ENCODE assay signal across 9 mouse cellular contexts in the genomic region with DNA sequence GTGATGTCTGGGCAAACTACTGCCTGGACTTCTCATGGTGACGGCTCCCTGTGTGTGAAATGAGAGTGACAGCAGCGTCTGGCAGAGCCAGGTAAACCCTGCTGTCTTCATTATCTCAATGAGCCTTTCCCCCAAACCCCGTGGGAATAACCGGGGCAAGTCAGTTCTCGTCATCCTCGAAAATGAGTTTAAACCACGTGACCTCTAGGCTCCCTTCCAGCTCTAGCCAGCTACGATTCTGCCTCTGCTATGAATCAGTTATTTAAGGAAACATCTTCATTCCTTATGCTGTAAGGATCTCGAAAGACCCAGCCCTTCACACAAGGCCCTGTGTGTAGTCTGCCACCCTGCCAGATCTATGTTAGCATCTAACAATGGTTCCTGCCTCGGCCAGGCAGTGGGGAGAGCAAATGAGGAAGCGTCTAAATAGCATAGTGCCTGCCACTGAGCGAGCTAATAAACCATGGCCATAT. TPM values are rescaled to one million over a fixed set of nuclear protein-coding genes. Genes with fewer than 3 reads are reported as not detected.
A peak's percentile ranks its signal among the peaks of the same experiment; 100 is the strongest.
DNase-seq lines count a peak whose midpoint lies in the region; ATAC-seq lines count a peak whose summit lies in the region.
"Had no signal": no experiment of that assay in that cellular context is flagged by ENCODE, and none has a peak within 500 bp of the region (broad histone marks: within the 10 kb centered on the region; RNA-seq: fewer than 3 reads in every experiment).

No protein-coding gene starts in this region.

- H3K4me3 ChIP-seq in kidney, embryonic 15.5 days (replicated peaks): no peak overlapping the region
- H3K4me3 ChIP-seq: neural tube, embryonic 15.5 days had no signal

- H3K27me3 ChIP-seq in kidney, embryonic 15.5 days: no peaks in the 10 kb centered on the region
- H3K27me3 ChIP-seq: neural tube, embryonic 15.5 days had no signal

- peaks cover 6% of the 10 kb centered on the region for H3K4me1 ChIP-seq in kidney, embryonic 15.5 days

- H3K9me3 ChIP-seq in kidney, embryonic 15.5 days (replicated peaks): no peaks in the 10 kb centered on the region
- H3K9me3 ChIP-seq: neural tube, embryonic 15.5 days had no signal

- H3K36me3 ChIP-seq in kidney, embryonic 15.5 days: no peaks in the 10 kb centered on the region
- H3K36me3 ChIP-seq: neural tube, embryonic 15.5 days had no signal

- DNase-seq in kidney, postnatal 25 days: peak; percentile 16 to 32
- peak; percentile 48 for DNase-seq in A20 (ENCODE audit: low read depth, low spot score)
- DNase-seq in adipocyte (ENCODE audit: low spot score): peak; percentile 89
- DNase-seq in heart, postnatal 4 days: peak; percentile 77
- no peak for DNase-seq in testis, postnatal 14 days (ENCODE audit: low spot score)
- no peak for DNase-seq in adrenal gland, adult 18-20 months (ENCODE audit: low spot score in 2 of 2)
- DNase-seq in thymus, postnatal 4 days: no peak

- H3K27ac ChIP-seq in kidney, embryonic 15.5 days: no peak overlapping the region
- H3K27ac ChIP-seq: neural tube, embryonic 15.5 days had no signal

- no peak overlapping the region for H3K4me2 ChIP-seq in kidney, embryonic 15.5 days
- H3K4me2 ChIP-seq: neural tube, embryonic 15.5 days had no signal

- no peak overlapping the region for H3K9ac ChIP-seq in kidney, embryonic 15.5 days
- H3K9ac ChIP-seq: neural tube, embryonic 15.5 days had no signal

- no peak for ATAC-seq in kidney, embryonic 15.5 days (replicated peaks; ENCODE audit: low FRiP score)

- 69% methylated on average over 12 of the region's 12 CpGs for WGBS in kidney, embryonic 15.5 days

RNA-seq across cellular contexts. Expression of a gene that starts 5.4 kb away (rescaled TPM):
- polyA plus RNA-seq in kidney, embryonic 15.5 days (2015; fragmentation: Nextera tagmentation; extraction: Ambion mirVana): 22.7 and 23.2 TPM in 2 replicates
- 10 to 100 TPM; 40.3 to 41.6 TPM for total RNA-seq in heart, postnatal 4 days (2021)
- 10 to 100 TPM; 35.7 to 39.4 TPM for total RNA-seq in adrenal gland, adult 18-20 months (2021)

RNA-seq across cellular contexts. Expression of a gene that starts 21.4 kb away (rescaled TPM):
- 23.2 and 27.1 TPM in 2 replicates for polyA plus RNA-seq in kidney, embryonic 15.5 days (2015; fragmentation: Nextera tagmentation; extraction: Ambion mirVana)
- 10 to 100 TPM; 25.1 to 31.4 TPM for total RNA-seq in heart, postnatal 4 days (2021)
- total RNA-seq in adrenal gland, adult 18-20 months (2021): 10 to 100 TPM; 12.6 to 14.3 TPM

RNA-seq across cellular contexts. Expression of a gene that starts 40.7 kb away (rescaled TPM):
- 102 and 107 TPM in 2 replicates for polyA plus RNA-seq in kidney, embryonic 15.5 days (2015; fragmentation: Nextera tagmentation; extraction: Ambion mirVana)
- 1 to 10 TPM; 2.4 to 2.6 TPM for total RNA-seq in heart, postnatal 4 days (2021)
- total RNA-seq in adrenal gland, adult 18-20 months (2021): 1 to 10 TPM; 7.7 to 9.2 TPM

Comparison
In these comparisons a context has a peak if more than half of its experiments do, and no peak if none do; other contexts are left out.
1. DNase-seq: peak in kidney, postnatal 25 days (2 of 2), A20 (single experiment), adipocyte (single experiment) and heart, postnatal 4 days (single experiment); none in testis, postnatal 14 days (single experiment), adrenal gland, adult 18-20 months (0 of 2) and thymus, postnatal 4 days (single experiment).